Mouse (Mus musculus): Measurements from ENCODE around the gene Galnt11. TPM values are rescaled to one million over a fixed set of nuclear protein-coding genes. Genes with fewer than 3 reads are reported as not detected.

Galnt11 gene
- polyA plus RNA-seq, 1 experiment: 392 TPM

DNA sequence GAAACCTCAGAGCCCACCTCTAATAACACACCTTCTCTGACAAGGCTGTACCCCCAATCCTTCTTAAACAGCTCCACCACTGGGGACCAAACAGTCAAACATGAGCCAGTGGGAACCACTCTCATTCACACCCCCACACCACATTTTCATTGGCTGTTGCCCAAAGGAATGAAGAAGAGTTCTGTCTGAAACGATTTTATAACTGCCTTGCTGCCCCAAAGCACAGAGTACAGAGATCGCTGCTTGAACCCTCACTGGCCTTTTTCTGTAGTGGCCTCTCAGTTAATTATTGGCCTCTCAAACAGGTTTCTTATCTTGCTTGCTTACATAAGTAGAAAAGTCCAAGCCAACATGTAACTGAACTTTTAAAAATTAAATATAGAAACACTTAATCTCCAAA, 30.7 kb downstream of the Galnt11 start:
- TF ChIP-seq POLR2A (IDR thresholded peaks at IDR 0.05; ENCODE audit: low read depth, low read length) (no peak), CTCF (conservative IDR thresholded peaks at IDR 0.05; ENCODE audit: insufficient read depth, insufficient read length, low read depth, low read length) (no peak)
- DNase-seq: peak; percentile 93

DNA sequence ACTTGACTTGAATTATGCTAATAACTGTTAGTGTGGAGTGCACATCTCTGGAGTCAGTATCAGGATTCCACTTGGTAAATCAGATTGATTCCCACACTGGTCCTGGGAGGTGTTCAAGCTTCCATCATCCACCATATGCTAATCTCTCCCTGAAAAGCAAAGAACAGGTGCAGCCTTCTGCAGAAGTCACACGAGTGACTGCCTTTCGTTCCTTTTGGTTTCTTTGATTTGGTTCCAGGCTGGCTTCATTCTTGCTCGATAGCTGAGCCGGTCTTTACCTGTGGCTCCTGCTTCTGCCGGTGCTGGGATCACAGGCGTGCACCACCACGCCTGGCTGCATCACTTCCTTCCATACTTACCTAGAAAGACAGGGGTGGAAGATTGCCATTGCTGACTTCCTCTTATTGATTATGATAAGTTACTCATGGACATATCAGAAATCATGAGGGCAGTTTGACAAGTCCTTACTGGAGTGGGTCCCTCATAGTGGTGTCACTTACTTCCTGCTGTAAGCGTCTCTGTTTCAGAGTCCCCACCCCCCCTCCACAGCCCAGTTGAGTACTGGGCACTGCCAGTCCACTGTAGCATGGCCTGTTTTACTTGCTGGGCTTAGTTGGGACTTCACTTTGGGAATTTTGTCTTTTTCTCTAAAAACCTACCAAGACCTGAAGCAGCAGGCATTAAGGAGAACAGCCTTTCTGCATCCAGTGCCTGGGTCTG, 31.3 kb downstream of the Galnt11 start:
- WGBS: 41% methylated on average over 8 of the region's 8 CpGs

More for the DNA sequence above, 30.7 kb downstream of the Galnt11 start:
- WGBS: 19% methylated on average over 2 of the region's 2 CpGs
- Histone ChIP-seq H3K4me1 (ENCODE audit: control insufficient read depth, insufficient read depth, low read length) (peaks cover 22% of the 10 kb centered on the region; the same call in 1 of the 2 replicates), H3K27me3 (replicated peaks; ENCODE audit: control insufficient read depth, insufficient read depth, low read length) (no peaks in the 10 kb centered on the region), H3K4me3 (ENCODE audit: insufficient read depth, low read depth, low read length) (no peak overlapping the region), H3K27ac (ENCODE audit: insufficient read depth, low read depth, low read length) (peak overlapping the region; percentile 87), H3K36me3 (ENCODE audit: control insufficient read depth, insufficient read depth, low read length) (peaks cover 36% of the 10 kb centered on the region)

DNA sequence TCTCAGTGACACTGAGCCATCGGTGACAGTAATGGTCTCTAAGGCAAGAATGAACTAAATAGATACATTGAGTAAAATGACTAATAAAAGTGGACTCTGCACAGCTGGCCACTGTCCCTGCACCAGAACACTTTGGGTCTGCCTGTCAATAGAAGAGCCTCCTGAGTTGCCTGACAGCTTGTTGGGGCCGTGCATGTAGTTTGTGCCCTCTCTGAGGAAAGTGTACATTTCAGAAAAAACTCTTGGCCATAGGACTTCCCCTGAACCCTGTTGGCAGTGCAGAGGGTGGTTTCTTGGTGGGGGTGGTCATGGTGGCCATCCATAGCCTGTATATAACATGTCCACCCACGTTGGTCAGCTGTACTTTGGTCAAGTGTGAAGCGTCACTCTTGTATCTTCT, 32.8 kb downstream of the Galnt11 start:
- Histone ChIP-seq H3K4me1 (ENCODE audit: control insufficient read depth, insufficient read depth, low read length) (peaks cover 22% of the 10 kb centered on the region; the same call in 1 of the 2 replicates), H3K4me3 (ENCODE audit: insufficient read depth, low read depth, low read length) (no peak overlapping the region), H3K36me3 (ENCODE audit: control insufficient read depth, insufficient read depth, low read length) (peaks cover 41% of the 10 kb centered on the region), H3K27ac (ENCODE audit: insufficient read depth, low read depth, low read length) (peak overlapping the region; percentile 1; the same call in 1 of the 2 replicates), H3K27me3 (replicated peaks; ENCODE audit: control insufficient read depth, insufficient read depth, low read length) (no peaks in the 10 kb centered on the region)
- no peak for DNase-seq
- 76% methylated on average over 4 of the region's 4 CpGs for WGBS
- no peak for TF ChIP-seq POLR2A (IDR thresholded peaks at IDR 0.05; ENCODE audit: low read depth, low read length)
- no peak for TF ChIP-seq CTCF (conservative IDR thresholded peaks at IDR 0.05; ENCODE audit: insufficient read depth, insufficient read length, low read depth, low read length)

More for the DNA sequence above, 31.3 kb downstream of the Galnt11 start:
- TF ChIP-seq CTCF (conservative IDR thresholded peaks at IDR 0.05; ENCODE audit: insufficient read depth, insufficient read length, low read depth, low read length) (no peak), POLR2A (IDR thresholded peaks at IDR 0.05; ENCODE audit: low read depth, low read length) (no peak)
- Histone ChIP-seq H3K4me3 (ENCODE audit: insufficient read depth, low read depth, low read length) (peak overlapping the region; percentile 17; the same call in 1 of the 2 replicates), H3K4me1 (ENCODE audit: control insufficient read depth, insufficient read depth, low read length) (peaks cover 22% of the 10 kb centered on the region; the same call in 1 of the 2 replicates), H3K36me3 (ENCODE audit: control insufficient read depth, insufficient read depth, low read length) (peaks cover 36% of the 10 kb centered on the region), H3K27ac (ENCODE audit: insufficient read depth, low read depth, low read length) (peak overlapping the region; percentile 91), H3K27me3 (replicated peaks; ENCODE audit: control insufficient read depth, insufficient read depth, low read length) (no peaks in the 10 kb centered on the region)
- peak; percentile 52 for DNase-seq

- H3K4me3 ChIP-seq (ENCODE audit: insufficient read depth, low read depth, low read length): no peak overlapping the region
- H3K36me3 ChIP-seq (ENCODE audit: control insufficient read depth, insufficient read depth, low read length): peaks cover 29% of the 10 kb centered on the region
- H3K4me1 ChIP-seq (ENCODE audit: control insufficient read depth, insufficient read depth, low read length): peaks cover 26% of the 10 kb centered on the region; the same call in 1 of the 2 replicates
- DNase-seq: no peak
- H3K27me3 ChIP-seq (replicated peaks; ENCODE audit: control insufficient read depth, insufficient read depth, low read length): no peaks in the 10 kb centered on the region
- no peak overlapping the region for H3K27ac ChIP-seq (ENCODE audit: insufficient read depth, low read depth, low read length)
- 86% methylated on average over 2 of the region's 2 CpGs for WGBS
- no peak for TF ChIP-seq CTCF (conservative IDR thresholded peaks at IDR 0.05; ENCODE audit: insufficient read depth, insufficient read length, low read depth, low read length)
- TF ChIP-seq POLR2A (IDR thresholded peaks at IDR 0.05; ENCODE audit: low read depth, low read length): no peak
Measured at GRCm38 (mm10) chr5:25256686-25257085, 35.0 kb downstream of the Galnt11 start.

DNA sequence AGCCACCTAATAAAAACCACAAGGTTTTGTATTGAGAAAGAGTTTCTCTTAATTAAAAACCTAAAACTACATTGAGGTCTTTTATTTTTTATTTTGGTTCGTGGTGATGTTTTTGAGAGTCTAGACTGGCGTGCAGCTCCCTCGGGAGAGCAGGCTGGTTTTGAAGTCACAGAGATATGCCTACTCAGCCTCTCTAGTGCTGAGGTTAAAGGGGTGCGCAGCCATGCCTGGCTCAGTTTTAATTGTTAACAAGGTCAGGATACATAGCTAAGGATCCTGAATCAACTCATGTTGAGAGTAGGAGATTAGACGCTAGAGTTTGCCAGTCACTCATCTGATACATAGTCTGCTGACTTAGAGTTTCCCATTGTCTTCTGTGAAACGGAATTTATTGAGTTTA, 39.7 kb downstream of the Galnt11 start:
- TF ChIP-seq POLR2A (IDR thresholded peaks at IDR 0.05; ENCODE audit: low read depth, low read length) (no peak), CTCF (conservative IDR thresholded peaks at IDR 0.05; ENCODE audit: insufficient read depth, insufficient read length, low read depth, low read length) (no peak)
- H3K27ac ChIP-seq (ENCODE audit: insufficient read depth, low read depth, low read length): no peak overlapping the region
- peaks cover 33% of the 10 kb centered on the region for H3K36me3 ChIP-seq (ENCODE audit: control insufficient read depth, insufficient read depth, low read length)
- WGBS: 50% methylated on average over 6 of the region's 6 CpGs
- peak; percentile 63 for DNase-seq
- H3K4me3 ChIP-seq (ENCODE audit: insufficient read depth, low read depth, low read length): no peak overlapping the region
- H3K4me1 ChIP-seq (ENCODE audit: control insufficient read depth, insufficient read depth, low read length): peaks cover 11% of the 10 kb centered on the region
- H3K27me3 ChIP-seq (replicated peaks; ENCODE audit: control insufficient read depth, insufficient read depth, low read length): no peaks in the 10 kb centered on the region

- H3K27me3 ChIP-seq (replicated peaks; ENCODE audit: control insufficient read depth, insufficient read depth, low read length): no peaks in the 10 kb centered on the region
- peaks cover 34% of the 10 kb centered on the region for H3K36me3 ChIP-seq (ENCODE audit: control insufficient read depth, insufficient read depth, low read length)
- DNase-seq: no peak
- no peak overlapping the region for H3K4me3 ChIP-seq (ENCODE audit: insufficient read depth, low read depth, low read length)
- 40% methylated on average over 7 of the region's 7 CpGs for WGBS
- no peak for TF ChIP-seq CTCF (conservative IDR thresholded peaks at IDR 0.05; ENCODE audit: insufficient read depth, insufficient read length, low read depth, low read length)
- TF ChIP-seq POLR2A (IDR thresholded peaks at IDR 0.05; ENCODE audit: low read depth, low read length): no peak
- H3K27ac ChIP-seq (ENCODE audit: insufficient read depth, low read depth, low read length): peak overlapping the region; percentile 25; the same call in 1 of the 2 replicates
- H3K4me1 ChIP-seq (ENCODE audit: control insufficient read depth, insufficient read depth, low read length): peaks cover 11% of the 10 kb centered on the region
Measured at GRCm38 (mm10) chr5:25262266-25262665, 40.6 kb downstream of the Galnt11 start.

GRCm38 (mm10) chr5:25268258-25268888, 46.7 kb downstream of the Galnt11 start:
- 73% methylated on average over 4 of the region's 4 CpGs for WGBS
- peaks cover 18% of the 10 kb centered on the region for H3K36me3 ChIP-seq (ENCODE audit: control insufficient read depth, insufficient read depth, low read length)

More at GRCm38 (mm10) chr5:25268258-25268888, 46.7 kb downstream of the Galnt11 start:
- no peaks in the 10 kb centered on the region; the same call in 1 of the 2 replicates for H3K4me1 ChIP-seq (ENCODE audit: control insufficient read depth, insufficient read depth, low read length)
- TF ChIP-seq POLR2A (IDR thresholded peaks at IDR 0.05; ENCODE audit: low read depth, low read length): no peak
- no peak for TF ChIP-seq CTCF (conservative IDR thresholded peaks at IDR 0.05; ENCODE audit: insufficient read depth, insufficient read length, low read depth, low read length)
- H3K27me3 ChIP-seq (replicated peaks; ENCODE audit: control insufficient read depth, insufficient read depth, low read length): no peaks in the 10 kb centered on the region
- DNase-seq: peak; percentile 58
- H3K4me3 ChIP-seq (ENCODE audit: insufficient read depth, low read depth, low read length): no peak overlapping the region
- no peak overlapping the region; the same call in 1 of the 2 replicates for H3K27ac ChIP-seq (ENCODE audit: insufficient read depth, low read depth, low read length)
